Mouse (Mus musculus) stomach, postnatal 0 days (tissue): ENCODE data around the gene Hook2. TPM values are rescaled to one million over a fixed set of nuclear protein-coding genes. Genes with fewer than 3 reads are reported as not detected.

Source experiments
- ATAC-seq: fragments of 200-750 bp; cut with Nextera tagmentation; 2 replicates; pipeline ENCODE4 v1.8.0; 2017; ENCODE audit not compliant: low FRiP score, low TSS enrichment
- DNase-seq: peaks from one replicate; pipeline ENCODE4 v3.0.0-alpha.2; 2016; ENCODE audit warnings: low spot score
- H3K27ac ChIP-seq: fragments of 300-500 bp; sonication (generic); replicated peaks from 2 replicates; pipeline ENCODE4 v1.5.1; 2014; ENCODE audit warnings: mild to moderate bottlenecking, control low read depth
- H3K27me3 ChIP-seq: fragments of 300-500 bp; sonication (generic); 2 replicates; pipeline ENCODE4 v1.6.1; 2014; ENCODE audit warnings: low read length; ENCODE audit not compliant: control insufficient read depth, insufficient read depth
- H3K36me3 ChIP-seq: fragments of 300-500 bp; sonication (generic); 2 replicates; pipeline ENCODE4 v1.6.1; 2014; ENCODE audit warnings: low read length, mixed read lengths; ENCODE audit not compliant: control insufficient read depth, insufficient read depth
- H3K4me1 ChIP-seq: fragments of 300-500 bp; sonication (generic); replicated peaks from 2 replicates; pipeline ENCODE4 v1.6.1; 2014; ENCODE audit warnings: antibody characterized with exemption; ENCODE audit not compliant: control insufficient read depth, insufficient read depth
- H3K4me2 ChIP-seq: fragments of 300-500 bp; sonication (generic); replicated peaks from 2 replicates; pipeline ENCODE4 v1.6.1; 2014; ENCODE audit warnings: low read depth, mild to moderate bottlenecking, control low read depth, moderate library complexity
- H3K4me3 ChIP-seq: fragments of 300-500 bp; sonication (generic); 2 replicates; pipeline ENCODE4 v1.5.1; 2014; ENCODE audit warnings: low read depth, low read length, control low read depth
- H3K9ac ChIP-seq: fragments of 300-500 bp; sonication (generic); 2 replicates; pipeline ENCODE4 v1.6.1; 2014; ENCODE audit warnings: mild to moderate bottlenecking, low read length, control low read depth, mixed read lengths
- H3K9me3 ChIP-seq: fragments of 300-500 bp; sonication (generic); 2 replicates; pipeline ENCODE4 v1.6.1; 2016; ENCODE audit warnings: low read length; ENCODE audit not compliant: control insufficient read depth
- CTCF ChIP-seq: IDR thresholded peaks from 2 replicates; pipeline ENCODE4 v1.5.1; 2016; ENCODE audit warnings: antibody characterized with exemption, low read depth, mild to moderate bottlenecking, moderate library complexity
- EP300 ChIP-seq: optimal IDR thresholded peaks from 2 replicates; pipeline ENCODE3; 2016; ENCODE audit warnings: antibody characterized with exemption
- WGBS: fragments of 180-500 bp; shearing (Covaris S2); extraction: QIAGEN DNeasy Blood & Tissue Kit; methylation state at CpG from one replicate; pipeline ENCODE4 v1.1.7; 2014; 5-methylcytosine and 5-hydroxymethylcytosine counted together
- polyA plus RNA-seq: library from polyadenylated mRNA; unstranded; fragments of >200 nt; fragmentation: Nextera tagmentation; extraction: Ambion mirVana; gene quantifications from 2 replicates; pipeline ENCODE4 v1.2.1, GENCODE M21; 2015

The Hook2 gene
- polyA plus RNA-seq, 1 experiment from 2014 or later, result 28.8 TPM

DNA sequence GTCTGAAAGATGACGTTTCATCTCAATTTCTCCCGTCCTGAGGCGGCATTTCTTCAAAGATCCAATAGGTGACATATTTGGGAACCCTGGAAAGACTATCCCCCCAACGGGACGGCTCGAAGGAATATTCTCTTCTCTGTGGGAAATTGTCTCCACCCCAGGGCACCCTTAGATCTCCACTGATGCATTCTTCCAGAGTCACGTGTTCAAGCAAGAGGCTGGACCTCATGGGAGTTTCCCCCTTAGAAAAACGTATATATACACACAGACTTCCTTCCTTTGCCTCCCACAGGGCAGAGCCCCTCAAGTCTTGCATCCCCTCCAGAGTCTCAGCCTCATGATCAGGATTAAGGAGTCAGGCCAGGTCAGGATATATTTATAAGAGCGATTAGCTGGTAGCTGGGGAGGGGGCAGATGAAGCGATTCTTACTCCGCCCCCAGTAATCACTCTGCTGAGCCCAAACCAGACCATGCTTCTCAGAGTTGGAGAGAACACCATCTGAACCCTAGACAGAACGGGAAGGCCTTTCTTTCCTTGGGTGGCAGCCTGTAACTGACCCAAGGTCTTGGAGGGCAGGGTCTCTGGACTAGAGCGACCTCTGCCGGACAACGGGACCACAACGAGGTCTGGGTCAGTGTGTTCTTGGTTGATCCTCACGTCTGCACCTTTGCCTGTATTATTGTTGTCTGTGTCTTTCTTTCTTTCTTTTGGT is 43.7 kb upstream of the Hook2 start, which contains the start of gene Rtbdn:
Gene Rtbdn (plus strand): TSS at position 464 of the 713 bp plus-strand sequence.
- DNase-seq (no peak), ATAC-seq (0 out of 2 replicates have a peak, but pooled peaks have one; percentile 6)
- no peaks in the 10 kb centered on the region for H3K9me3 ChIP-seq
- no peak within 1 kb of the TSS for H3K27ac ChIP-seq
- peaks cover 15% of the 10 kb centered on the region; the same call in 1 of the 2 replicates for H3K27me3 ChIP-seq
- WGBS, result 10% methylated on average over 17 of the region's 17 CpGs
- H3K9ac ChIP-seq, result no peak within 1 kb of the TSS
- H3K4me2 ChIP-seq, result peak within 1 kb of the TSS; percentile 56
- H3K4me1 ChIP-seq, result no peaks in the 10 kb centered on the region
- peak within 1 kb of the TSS; percentile 37 for H3K4me3 ChIP-seq
- no peak for TF ChIP-seq EP300
- TF ChIP-seq CTCF, result peak; percentile 51
- no peaks in the 10 kb centered on the region for H3K36me3 ChIP-seq

DNA sequence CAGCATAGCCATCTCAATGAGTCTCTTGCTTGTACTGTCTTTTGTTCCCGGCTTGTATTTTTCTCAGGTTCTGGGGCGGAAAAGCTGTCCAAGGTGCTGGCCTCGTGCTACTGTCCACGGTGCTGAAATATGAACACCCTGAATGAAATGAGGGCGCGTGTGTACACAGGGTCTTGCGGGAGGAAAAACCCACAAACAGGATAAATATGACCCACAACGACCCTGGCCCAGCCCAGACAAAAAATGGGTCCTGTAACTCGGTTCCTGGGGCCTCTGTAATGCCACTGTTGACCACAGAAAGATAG is 43.2 kb upstream of the Hook2 start:
- H3K36me3 ChIP-seq, result no peaks in the 10 kb centered on the region
- H3K4me2 ChIP-seq, result no peak overlapping the region
- H3K4me1 ChIP-seq, result no peaks in the 10 kb centered on the region
- no peak overlapping the region for H3K27ac ChIP-seq
- no peak for TF ChIP-seq EP300
- TF ChIP-seq CTCF, result no peak
- WGBS, result 12% methylated on average over 9 of the region's 9 CpGs
- peaks cover 15% of the 10 kb centered on the region; the same call in 1 of the 2 replicates for H3K27me3 ChIP-seq
- no peak overlapping the region for H3K9ac ChIP-seq
- no peaks in the 10 kb centered on the region for H3K9me3 ChIP-seq
- DNase-seq (peak; percentile 63), ATAC-seq (peak; percentile 39; the same call in 1 of the 2 replicates)
- H3K4me3 ChIP-seq, result no peak overlapping the region

DNA sequence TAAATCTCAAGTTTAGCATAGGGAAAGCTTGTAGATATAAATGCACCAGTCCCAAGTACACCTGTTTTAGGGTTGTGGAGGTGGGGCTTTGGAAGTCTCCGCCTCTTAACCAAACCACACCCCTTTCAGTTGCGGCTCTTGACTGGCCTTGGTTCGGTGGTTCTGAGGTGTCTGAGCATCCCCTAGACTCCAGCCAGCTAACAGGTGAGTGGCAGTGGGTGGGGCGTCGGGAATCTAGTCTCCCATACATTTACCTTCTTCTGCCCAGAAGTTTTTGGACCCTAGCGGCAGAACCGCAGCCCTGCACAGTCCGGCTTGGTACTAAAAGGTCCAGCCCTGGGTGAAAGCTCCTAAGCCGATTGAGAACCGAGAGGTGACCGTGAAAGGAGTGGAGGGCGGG is 40.6 kb upstream of the Hook2 start:
- H3K4me2 ChIP-seq, result no peak overlapping the region
- TF ChIP-seq EP300 (no peak), CTCF (no peak)
- H3K36me3 ChIP-seq, result no peaks in the 10 kb centered on the region
- WGBS, result 20% methylated on average over 12 of the region's 12 CpGs
- H3K27ac ChIP-seq, result no peak overlapping the region
- H3K9ac ChIP-seq, result no peak overlapping the region
- H3K27me3 ChIP-seq, result peaks cover 11% of the 10 kb centered on the region; the same call in 1 of the 2 replicates
- H3K9me3 ChIP-seq, result no peaks in the 10 kb centered on the region
- no peak for DNase-seq
- ATAC-seq, result no peak; the same call in 1 of the 2 replicates
- peaks cover 3% of the 10 kb centered on the region; the same call in 1 of the 2 replicates for H3K4me1 ChIP-seq
- H3K4me3 ChIP-seq, result no peak overlapping the region

DNA sequence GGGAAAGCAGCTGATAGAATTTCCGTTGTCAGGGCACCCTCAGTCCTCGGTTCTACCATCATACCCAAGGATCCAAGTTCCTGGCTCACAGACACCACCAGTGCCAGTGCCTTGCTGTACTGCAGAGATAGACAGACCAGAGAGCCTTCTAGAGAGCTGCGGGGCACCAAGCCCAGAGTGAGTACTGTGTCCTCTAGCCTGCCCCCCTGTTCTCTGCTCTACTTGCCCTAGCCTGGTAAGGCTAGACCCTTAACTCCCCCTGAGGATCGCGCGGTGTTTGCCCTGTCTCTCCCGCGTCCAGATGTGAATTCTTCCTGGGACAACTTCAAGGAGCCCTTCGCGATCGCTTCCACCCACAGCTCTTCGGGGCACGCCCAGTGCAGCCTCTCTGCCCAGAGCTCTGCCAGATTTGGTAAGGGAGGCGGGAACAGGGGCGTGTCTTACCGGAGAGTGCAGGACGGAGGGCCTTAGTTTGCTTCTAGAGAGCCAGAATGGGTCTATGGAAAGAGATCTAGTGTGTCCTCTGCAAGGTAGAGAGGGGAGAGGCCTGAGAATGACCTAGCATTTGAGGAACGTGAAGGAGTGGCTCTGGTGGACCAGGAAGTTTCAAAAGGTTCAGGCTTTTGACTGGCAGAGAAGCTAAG is 37.7 kb upstream of the Hook2 start:
- Histone ChIP-seq H3K36me3 (peaks cover under 1% of the 10 kb centered on the region; the same call in 1 of the 2 replicates), H3K9me3 (no peaks in the 10 kb centered on the region), H3K9ac (0 out of 2 replicates have a peak overlapping the region, but pooled peaks have one; percentile 13), H3K4me3 (no peak overlapping the region), H3K4me2 (peak overlapping the region; percentile 34), H3K27ac (no peak overlapping the region), H3K27me3 (no peaks in the 10 kb centered on the region), H3K4me1 (peaks cover 3% of the 10 kb centered on the region; the same call in 1 of the 2 replicates)
- whole genome bisulfite sequencing, result 6% methylated on average over 18 of the region's 18 CpGs
- DNase-seq (peak; percentile 74), ATAC-seq (peak; percentile 62)
- TF ChIP-seq CTCF (no peak), EP300 (no peak)

DNA sequence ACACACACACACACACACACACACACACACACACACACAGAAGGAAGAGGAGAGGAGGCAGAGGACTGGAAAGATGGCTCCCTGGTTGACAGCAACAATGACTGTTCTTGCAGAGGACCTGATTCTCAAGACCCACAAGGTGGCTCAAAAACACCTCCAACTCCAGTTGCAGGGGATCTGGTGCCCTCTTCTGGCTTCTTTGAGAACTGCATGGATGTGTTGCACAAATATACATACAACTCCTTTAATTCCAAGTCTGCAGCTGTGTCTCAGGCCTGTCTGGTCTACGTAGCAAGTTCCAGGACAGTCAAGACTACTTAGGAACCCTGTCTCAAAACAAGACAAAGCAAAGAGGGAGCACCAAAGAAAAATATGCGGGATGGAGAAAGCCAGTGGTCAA is 33.6 kb upstream of the Hook2 start:
- ATAC-seq (no peak), DNase-seq (peak; percentile 83)
- Histone ChIP-seq H3K36me3 (peaks cover 3% of the 10 kb centered on the region), H3K27me3 (no peaks in the 10 kb centered on the region), H3K9ac (no peak overlapping the region), H3K4me3 (no peak overlapping the region), H3K4me1 (peaks cover 3% of the 10 kb centered on the region; the same call in 1 of the 2 replicates), H3K27ac (no peak overlapping the region), H3K4me2 (no peak overlapping the region), H3K9me3 (no peaks in the 10 kb centered on the region)
- 51% methylated on average over 2 of the region's 2 CpGs for WGBS
- TF ChIP-seq EP300, result no peak
- TF ChIP-seq CTCF, result peak; percentile 91

DNA sequence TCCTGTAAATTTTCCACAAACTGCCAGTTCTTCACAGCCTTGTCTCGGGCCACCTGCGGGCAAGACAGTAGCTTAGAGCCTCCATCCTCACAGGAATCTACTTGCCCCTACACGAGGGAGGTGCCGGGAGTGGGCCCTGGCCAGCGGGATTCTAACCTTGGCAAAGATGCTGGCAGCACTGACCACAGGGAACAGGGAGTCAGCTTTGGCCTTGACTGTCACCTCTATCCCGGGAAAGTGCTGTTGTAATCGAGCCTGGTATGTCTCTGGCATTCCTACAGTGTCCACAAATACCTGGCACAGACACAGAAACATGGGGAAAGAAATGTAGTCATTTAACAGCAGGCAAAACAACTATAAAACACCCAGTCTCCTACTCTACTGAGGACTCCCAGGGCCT is 30.6 kb upstream of the Hook2 start:
- TF ChIP-seq EP300, result no peak
- TF ChIP-seq CTCF, result no peak
- Histone ChIP-seq H3K9ac (no peak overlapping the region), H3K4me2 (no peak overlapping the region), H3K27ac (no peak overlapping the region), H3K36me3 (peaks cover 5% of the 10 kb centered on the region), H3K9me3 (no peaks in the 10 kb centered on the region), H3K27me3 (no peaks in the 10 kb centered on the region), H3K4me3 (no peak overlapping the region), H3K4me1 (no peaks in the 10 kb centered on the region)
- no peak for ATAC-seq
- no peak for DNase-seq
- 92% methylated on average over 7 of the region's 7 CpGs for WGBS
